Mouse (Mus musculus) brain, embryonic 14.5 days (tissue): Measurements from ENCODE around the gene Atp2b2.

Experiments
- CTCF ChIP-seq: fragments of 200-500 bp; IDR thresholded peaks from 2 replicates; pipeline ENCODE4 v1.5.1; 2012; ENCODE audit warnings: inconsistent platforms, mild to moderate bottlenecking, moderate library complexity, borderline replicate concordance; ENCODE audit not compliant: insufficient read depth, insufficient read length; ENCODE audit errors: extremely low read depth
- POLR2A ChIP-seq: fragments of 200-500 bp; IDR thresholded peaks from 2 replicates; pipeline ENCODE4 v1.6.1; 2012; ENCODE audit warnings: mild to moderate bottlenecking, inconsistent platforms, borderline replicate concordance; ENCODE audit not compliant: poor library complexity, insufficient read depth, insufficient read length, severe bottlenecking; ENCODE audit errors: extremely low read depth

GRCm38 (mm10) chr6:113962811-113963210 is 79.6 kb downstream of the Atp2b2 start:
- TF ChIP-seq CTCF (no peak), POLR2A (no peak)
